Mouse (Mus musculus): ENCODE results near the gene Ntrk2. TPM values are rescaled to one million over a fixed set of nuclear protein-coding genes. Genes with fewer than 3 reads are reported as not detected.

Gene Ntrk2
- polyA plus RNA-seq, 1 experiment from 2014 or later, result 1.0 TPM

DNA sequence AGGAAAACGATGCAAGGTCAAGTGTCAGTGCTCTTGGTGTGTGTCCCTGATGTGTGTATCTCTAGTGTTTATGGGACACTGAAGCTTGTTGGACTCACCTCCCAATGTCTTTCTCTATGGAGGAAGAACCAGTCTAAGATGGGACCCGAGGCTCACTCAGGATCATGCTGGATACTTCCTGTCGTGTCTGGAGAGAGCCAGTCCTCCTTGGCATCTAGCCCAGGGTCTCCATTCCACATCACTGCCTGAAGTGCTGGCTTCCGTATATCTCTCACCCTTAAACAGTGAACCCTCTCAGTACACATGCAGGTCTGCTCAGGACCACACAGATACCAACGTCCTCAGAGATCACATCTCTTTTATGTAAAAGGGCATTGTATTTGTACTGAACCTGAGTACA, 166.1 kb downstream of the Ntrk2 start:
- H3K9ac ChIP-seq (ENCODE audit: low read length), result no peak overlapping the region
- DNase-seq (ENCODE audit: low spot score), result no peak
- H3K27ac ChIP-seq (ENCODE audit: low read depth), result no peak overlapping the region
- 0 out of 2 replicates have a peak, but pooled peaks cover 4% of the 10 kb centered on the region for H3K4me1 ChIP-seq (replicated peaks; ENCODE audit: control insufficient read depth, insufficient read depth, low read length)
- no peaks in the 10 kb centered on the region for H3K27me3 ChIP-seq (replicated peaks; ENCODE audit: control insufficient read depth, insufficient read depth, low read length)
- H3K9me3 ChIP-seq (ENCODE audit: control insufficient read depth, low read length), result no peaks in the 10 kb centered on the region
- no peak overlapping the region for H3K4me2 ChIP-seq (ENCODE audit: low read length)
- ATAC-seq (replicated peaks; ENCODE audit: low FRiP score, low TSS enrichment, low read depth), result no peak
- WGBS, result 47% methylated on average over 5 of the region's 5 CpGs
- H3K36me3 ChIP-seq (ENCODE audit: control insufficient read depth, insufficient read depth, low read length), result no peaks in the 10 kb centered on the region
- H3K4me3 ChIP-seq (ENCODE audit: low read depth, low read length), result no peak overlapping the region

DNA sequence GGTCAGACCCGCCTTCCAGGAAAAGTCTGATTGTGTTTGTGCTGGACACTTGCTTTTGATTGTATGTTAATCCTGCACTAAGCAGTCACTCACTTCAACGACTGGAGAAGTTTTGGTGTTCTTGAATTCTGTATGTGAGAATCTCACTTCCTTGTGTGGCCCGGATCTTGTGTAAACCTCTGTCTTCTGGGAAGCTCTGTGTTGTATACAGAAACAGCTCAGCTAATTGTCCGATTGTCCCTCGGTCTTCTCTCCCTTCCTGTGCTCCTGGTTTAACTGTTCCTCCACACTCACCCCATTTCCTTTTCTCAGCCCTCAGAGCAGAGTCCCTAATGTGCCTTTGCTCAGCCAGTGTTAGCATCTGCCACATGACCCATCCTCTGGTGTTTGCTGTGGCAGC, 190.1 kb downstream of the Ntrk2 start:
- no peak for ATAC-seq (replicated peaks; ENCODE audit: low FRiP score, low TSS enrichment, low read depth)
- no peak overlapping the region for H3K9ac ChIP-seq (ENCODE audit: low read length)
- H3K36me3 ChIP-seq (ENCODE audit: control insufficient read depth, insufficient read depth, low read length), result no peaks in the 10 kb centered on the region
- no peaks in the 10 kb centered on the region for H3K9me3 ChIP-seq (ENCODE audit: control insufficient read depth, low read length)
- WGBS, result 48% methylated on average over 5 of the region's 5 CpGs
- no peak overlapping the region for H3K27ac ChIP-seq (ENCODE audit: low read depth)
- no peak for DNase-seq (ENCODE audit: low spot score)
- no peak overlapping the region for H3K4me2 ChIP-seq (ENCODE audit: low read length)
- H3K27me3 ChIP-seq (replicated peaks; ENCODE audit: control insufficient read depth, insufficient read depth, low read length), result no peaks in the 10 kb centered on the region
- no peaks in the 10 kb centered on the region for H3K4me1 ChIP-seq (replicated peaks; ENCODE audit: control insufficient read depth, insufficient read depth, low read length)
- H3K4me3 ChIP-seq (ENCODE audit: low read depth, low read length), result no peak overlapping the region

DNA sequence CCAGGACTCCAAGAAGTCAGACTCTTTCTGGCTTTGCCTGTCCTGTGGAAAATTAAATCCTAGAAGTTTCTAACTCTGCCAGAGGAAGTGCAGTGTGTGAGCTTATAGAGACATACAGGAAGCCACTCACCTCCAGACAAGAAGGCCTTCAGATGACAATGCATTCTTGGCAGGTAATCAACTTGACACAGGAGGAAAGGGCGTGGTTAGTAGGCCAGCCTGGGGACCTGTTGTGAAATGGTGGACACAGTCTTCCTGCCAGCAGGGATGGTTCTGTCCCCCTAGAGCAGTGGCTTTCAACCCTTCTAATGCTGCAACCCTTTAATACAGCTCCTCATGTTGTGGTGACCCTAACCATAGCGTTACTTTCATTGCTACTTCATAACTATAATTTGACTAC, 191.4 kb downstream of the Ntrk2 start:
- Histone ChIP-seq H3K27me3 (replicated peaks; ENCODE audit: control insufficient read depth, insufficient read depth, low read length) (no peaks in the 10 kb centered on the region), H3K4me3 (ENCODE audit: low read depth, low read length) (no peak overlapping the region)

DNA sequence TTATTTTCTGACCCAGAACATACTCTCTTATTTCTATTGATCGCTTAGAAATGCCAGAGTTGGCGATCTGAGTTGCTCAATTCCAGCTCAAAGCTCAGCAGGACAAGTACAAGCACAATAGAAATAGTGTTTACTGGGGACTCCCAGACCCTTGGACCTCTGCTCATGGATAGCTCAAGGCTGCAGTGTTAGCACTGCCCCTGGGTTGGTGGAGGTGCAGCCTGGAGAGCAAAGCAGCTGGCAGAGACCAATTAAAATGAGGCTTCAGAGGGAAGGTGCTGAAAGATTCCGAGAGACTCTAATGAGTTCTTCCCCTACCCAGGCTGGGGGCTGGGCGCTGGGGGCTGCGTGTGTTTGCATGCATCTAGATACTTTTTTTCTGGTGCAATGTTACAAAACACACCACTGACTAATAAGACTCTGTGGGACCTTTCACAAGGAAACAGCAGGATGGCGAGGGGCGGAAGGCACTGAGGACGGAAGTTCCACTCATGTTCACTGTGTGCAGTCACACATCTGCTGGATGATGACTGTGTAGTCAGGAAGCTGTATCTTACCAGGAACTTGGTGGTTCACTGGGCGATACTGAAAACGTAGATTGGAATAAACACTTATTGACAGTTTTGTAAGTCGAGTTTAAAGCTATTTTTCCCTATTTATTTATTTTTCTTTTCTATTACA, 193.1 kb downstream of the Ntrk2 start:
- Histone ChIP-seq H3K27me3 (replicated peaks; ENCODE audit: control insufficient read depth, insufficient read depth, low read length) (no peaks in the 10 kb centered on the region), H3K4me3 (ENCODE audit: low read depth, low read length) (no peak overlapping the region), H3K27ac (ENCODE audit: low read depth) (no peak overlapping the region), H3K9ac (ENCODE audit: low read length) (no peak overlapping the region), H3K9me3 (ENCODE audit: control insufficient read depth, low read length) (no peaks in the 10 kb centered on the region), H3K4me2 (ENCODE audit: low read length) (no peak overlapping the region), H3K36me3 (ENCODE audit: control insufficient read depth, insufficient read depth, low read length) (no peaks in the 10 kb centered on the region), H3K4me1 (replicated peaks; ENCODE audit: control insufficient read depth, insufficient read depth, low read length) (no peaks in the 10 kb centered on the region)
- ATAC-seq (replicated peaks; ENCODE audit: low FRiP score, low TSS enrichment, low read depth), result no peak
- WGBS, result 63% methylated on average over 11 of the region's 11 CpGs
- no peak for DNase-seq (ENCODE audit: low spot score)

More for the DNA sequence above, 191.4 kb downstream of the Ntrk2 start:
- Histone ChIP-seq H3K9me3 (ENCODE audit: control insufficient read depth, low read length) (no peaks in the 10 kb centered on the region), H3K27ac (ENCODE audit: low read depth) (no peak overlapping the region), H3K4me1 (replicated peaks; ENCODE audit: control insufficient read depth, insufficient read depth, low read length) (no peaks in the 10 kb centered on the region), H3K9ac (ENCODE audit: low read length) (no peak overlapping the region), H3K36me3 (ENCODE audit: control insufficient read depth, insufficient read depth, low read length) (no peaks in the 10 kb centered on the region), H3K4me2 (ENCODE audit: low read length) (no peak overlapping the region)
- WGBS, result 88% methylated on average over 2 of the region's 2 CpGs
- DNase-seq (ENCODE audit: low spot score) (no peak), ATAC-seq (replicated peaks; ENCODE audit: low FRiP score, low TSS enrichment, low read depth) (no peak)

DNA sequence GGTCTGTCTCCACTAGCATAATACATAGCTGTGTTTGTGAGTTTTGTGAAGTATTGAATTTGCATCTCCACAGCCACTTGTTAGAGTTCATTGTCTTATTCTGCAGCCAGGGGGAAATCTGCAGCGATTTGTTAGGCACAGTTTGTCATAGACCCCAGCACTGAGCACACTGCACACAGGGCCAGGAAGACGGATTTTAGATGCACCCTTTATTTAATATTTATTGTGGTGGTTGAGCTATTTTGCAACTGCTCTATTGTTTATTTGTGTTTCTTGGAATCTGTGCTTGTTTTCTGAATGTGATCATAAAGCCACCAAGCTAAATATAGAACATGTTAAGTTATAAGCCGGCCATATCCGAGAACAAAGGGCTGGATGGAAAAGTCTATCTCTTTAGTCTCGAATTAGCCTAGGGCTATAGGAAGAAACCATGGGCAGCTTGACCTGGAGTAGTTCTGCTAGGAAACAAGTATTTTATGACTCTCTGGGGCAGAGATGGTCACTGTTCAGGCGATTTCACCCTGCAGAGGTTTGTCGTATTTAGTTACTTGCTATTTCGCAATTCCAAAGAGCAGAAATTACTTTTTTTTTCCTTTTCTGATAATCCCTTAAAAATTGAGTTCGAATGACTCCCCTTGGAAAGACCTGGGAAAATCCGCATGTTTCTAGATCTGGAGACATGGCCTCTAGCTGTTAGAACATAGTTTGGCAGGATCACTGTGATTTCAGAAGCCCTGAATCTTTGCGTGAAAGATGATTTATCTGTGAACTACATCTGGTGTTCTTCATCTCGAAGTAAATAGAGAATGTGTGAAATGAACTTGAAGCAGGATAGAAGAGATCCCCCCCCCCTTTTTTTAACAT, 196.8 kb downstream of the Ntrk2 start:
- 70% methylated on average over 12 of the region's 12 CpGs for WGBS
- ATAC-seq (replicated peaks; ENCODE audit: low FRiP score, low TSS enrichment, low read depth) (no peak), DNase-seq (ENCODE audit: low spot score) (no peak)
- Histone ChIP-seq H3K4me2 (ENCODE audit: low read length) (no peak overlapping the region), H3K9me3 (ENCODE audit: control insufficient read depth, low read length) (no peaks in the 10 kb centered on the region), H3K4me3 (ENCODE audit: low read depth, low read length) (no peak overlapping the region), H3K9ac (ENCODE audit: low read length) (no peak overlapping the region), H3K4me1 (replicated peaks; ENCODE audit: control insufficient read depth, insufficient read depth, low read length) (no peaks in the 10 kb centered on the region), H3K27me3 (replicated peaks; ENCODE audit: control insufficient read depth, insufficient read depth, low read length) (no peaks in the 10 kb centered on the region), H3K36me3 (ENCODE audit: control insufficient read depth, insufficient read depth, low read length) (no peaks in the 10 kb centered on the region), H3K27ac (ENCODE audit: low read depth) (no peak overlapping the region)

DNA sequence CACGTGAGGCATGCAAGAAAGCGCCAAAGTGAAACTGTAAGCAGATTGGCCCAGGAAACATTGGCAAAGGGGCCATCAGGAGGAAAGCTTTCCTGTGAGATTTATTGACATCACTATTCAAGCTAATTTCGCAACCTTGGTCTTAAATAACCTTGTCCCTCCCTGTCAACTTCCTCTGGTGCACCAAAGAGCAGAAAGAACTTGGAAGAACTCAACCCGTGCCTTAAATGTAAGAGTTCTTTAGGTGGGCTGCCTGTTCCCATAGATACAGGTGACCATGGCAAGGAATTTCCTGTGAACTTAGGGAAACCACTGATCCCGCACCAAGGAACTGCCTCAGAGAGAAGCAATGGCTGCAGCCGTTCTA, 197.4 kb downstream of the Ntrk2 start:
- no peak for DNase-seq (ENCODE audit: low spot score)
- Histone ChIP-seq H3K9me3 (ENCODE audit: control insufficient read depth, low read length) (no peaks in the 10 kb centered on the region), H3K9ac (ENCODE audit: low read length) (no peak overlapping the region), H3K4me2 (ENCODE audit: low read length) (no peak overlapping the region), H3K27ac (ENCODE audit: low read depth) (no peak overlapping the region), H3K4me1 (replicated peaks; ENCODE audit: control insufficient read depth, insufficient read depth, low read length) (no peaks in the 10 kb centered on the region), H3K4me3 (ENCODE audit: low read depth, low read length) (no peak overlapping the region), H3K36me3 (ENCODE audit: control insufficient read depth, insufficient read depth, low read length) (no peaks in the 10 kb centered on the region), H3K27me3 (replicated peaks; ENCODE audit: control insufficient read depth, insufficient read depth, low read length) (no peaks in the 10 kb centered on the region)
- WGBS, result 68% methylated on average over 6 of the region's 6 CpGs
- ATAC-seq (replicated peaks; ENCODE audit: low FRiP score, low TSS enrichment, low read depth), result no peak

DNA sequence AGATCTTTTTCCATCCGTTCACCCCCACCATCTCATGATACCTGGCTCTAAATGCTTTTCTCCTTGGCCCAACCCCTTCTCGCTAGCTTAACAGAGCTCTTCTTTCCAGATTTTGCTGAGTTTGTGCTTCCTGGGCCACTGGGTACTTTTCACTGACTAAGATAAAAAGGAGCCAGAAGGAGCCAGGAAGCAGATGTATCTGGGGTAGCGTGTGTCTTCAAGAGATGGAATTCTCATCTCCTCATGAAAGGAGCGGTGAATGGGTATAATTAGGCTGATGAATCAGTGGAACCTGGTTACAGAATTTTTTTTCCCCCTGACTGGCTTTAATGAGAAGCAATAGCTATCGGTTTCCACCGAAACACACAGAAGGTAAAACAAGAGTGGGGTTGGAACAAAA, 198.2 kb downstream of the Ntrk2 start:
- Histone ChIP-seq H3K9me3 (ENCODE audit: control insufficient read depth, low read length) (no peaks in the 10 kb centered on the region), H3K36me3 (ENCODE audit: control insufficient read depth, insufficient read depth, low read length) (no peaks in the 10 kb centered on the region), H3K4me2 (ENCODE audit: low read length) (no peak overlapping the region), H3K4me3 (ENCODE audit: low read depth, low read length) (no peak overlapping the region), H3K27ac (ENCODE audit: low read depth) (no peak overlapping the region), H3K27me3 (replicated peaks; ENCODE audit: control insufficient read depth, insufficient read depth, low read length) (no peaks in the 10 kb centered on the region), H3K9ac (ENCODE audit: low read length) (no peak overlapping the region), H3K4me1 (replicated peaks; ENCODE audit: control insufficient read depth, insufficient read depth, low read length) (no peaks in the 10 kb centered on the region)
- no peak for ATAC-seq (replicated peaks; ENCODE audit: low FRiP score, low TSS enrichment, low read depth)
- no peak for DNase-seq (ENCODE audit: low spot score)
- 77% methylated on average over 6 of the region's 6 CpGs for WGBS

DNA sequence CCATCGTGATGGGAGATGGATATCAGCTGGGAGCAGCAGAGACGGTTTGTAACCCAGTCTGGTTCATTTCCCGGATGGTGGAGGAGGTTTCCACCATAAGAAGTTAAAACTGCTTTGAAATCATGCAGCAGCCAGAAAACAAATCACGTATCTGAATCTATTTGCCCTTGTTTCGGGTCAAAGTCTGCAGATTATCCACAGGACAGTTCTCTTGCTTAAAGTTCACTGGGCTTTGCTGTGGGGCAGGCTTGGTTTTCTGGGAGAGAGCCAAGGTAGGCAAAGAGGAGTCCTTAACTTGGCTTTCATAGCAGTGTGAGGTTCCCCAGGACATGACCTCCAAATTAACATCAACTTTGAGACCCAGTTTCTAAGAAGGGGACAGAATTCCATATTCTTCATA, 203.5 kb downstream of the Ntrk2 start:
- no peak overlapping the region for H3K4me3 ChIP-seq (ENCODE audit: low read depth, low read length)
- 0 out of 2 replicates have a peak, but pooled peaks cover 3% of the 10 kb centered on the region for H3K27me3 ChIP-seq (replicated peaks; ENCODE audit: control insufficient read depth, insufficient read depth, low read length)
- WGBS, result 63% methylated on average over 5 of the region's 5 CpGs
- no peak overlapping the region for H3K27ac ChIP-seq (ENCODE audit: low read depth)
- H3K4me2 ChIP-seq (ENCODE audit: low read length), result no peak overlapping the region
- H3K36me3 ChIP-seq (ENCODE audit: control insufficient read depth, insufficient read depth, low read length), result no peaks in the 10 kb centered on the region
- no peak overlapping the region for H3K9ac ChIP-seq (ENCODE audit: low read length)
- DNase-seq (ENCODE audit: low spot score) (no peak), ATAC-seq (replicated peaks; ENCODE audit: low FRiP score, low TSS enrichment, low read depth) (no peak)
- peaks cover 9% of the 10 kb centered on the region; the same call in 1 of the 2 replicates for H3K4me1 ChIP-seq (replicated peaks; ENCODE audit: control insufficient read depth, insufficient read depth, low read length)
- H3K9me3 ChIP-seq (ENCODE audit: control insufficient read depth, low read length), result no peaks in the 10 kb centered on the region
